Mouse (Mus musculus) embryonic facial prominence, embryonic 13.5 days (tissue): ENCODE measurements around the gene Ick. TPM values are rescaled to one million over a fixed set of nuclear protein-coding genes. Genes with fewer than 3 reads are reported as not detected.
"Not testable (repeated sequence)": the region's sequence is repeated elsewhere in the genome, so short reads cannot be mapped to it uniquely, and the experiment has no call there.

ENCODE experiments used
- ATAC-seq: fragments of 200-750 bp; cut with Nextera tagmentation; 2 replicates; pipeline ENCODE4 v1.8.0; 2017; ENCODE audit warnings: low read depth; ENCODE audit not compliant: insufficient number of reproducible peaks, insufficient read depth, low FRiP score, low TSS enrichment
- H3K27ac ChIP-seq: fragments of 300-500 bp; sonication (generic); 2 replicates; pipeline ENCODE4 v1.5.1; 2015; ENCODE audit warnings: moderate library complexity, mild to moderate bottlenecking, inconsistent platforms
- H3K27me3 ChIP-seq: fragments of 300-500 bp; sonication (generic); 2 replicates; pipeline ENCODE4 v1.6.1; 2015; ENCODE audit warnings: mild to moderate bottlenecking, inconsistent platforms
- H3K36me3 ChIP-seq: fragments of 300-500 bp; sonication (generic); 2 replicates; pipeline ENCODE4 v1.6.1; 2015; ENCODE audit warnings: mild to moderate bottlenecking, inconsistent platforms
- H3K4me1 ChIP-seq: fragments of 300-500 bp; sonication (generic); 2 replicates; pipeline ENCODE4 v1.6.1; 2015; ENCODE audit warnings: inconsistent platforms
- H3K4me2 ChIP-seq: fragments of 300-500 bp; sonication (generic); 2 replicates; pipeline ENCODE4 v1.6.1; 2015; ENCODE audit warnings: moderate library complexity, mild to moderate bottlenecking, inconsistent platforms
- H3K4me3 ChIP-seq: fragments of 300-500 bp; sonication (generic); 2 replicates; pipeline ENCODE4 v1.5.1; 2015; ENCODE audit warnings: mild to moderate bottlenecking, inconsistent platforms
- H3K9ac ChIP-seq: fragments of 300-500 bp; sonication (generic); 2 replicates; pipeline ENCODE4 v1.6.1; 2015; ENCODE audit warnings: mild to moderate bottlenecking, inconsistent platforms
- H3K9me3 ChIP-seq: fragments of 300-500 bp; sonication (generic); 2 replicates; pipeline ENCODE4 v1.6.1; 2016; ENCODE audit warnings: inconsistent platforms
- WGBS: fragments of 180-500 bp; shearing (Covaris S2); methylation state at CpG from one replicate; pipeline ENCODE4 v1.1.7; 2015; ENCODE audit warnings: mixed read lengths; 5-methylcytosine and 5-hydroxymethylcytosine counted together
- polyA plus RNA-seq: library from polyadenylated mRNA; unstranded; fragments of >200 nt; fragmentation: Nextera tagmentation; extraction: Ambion mirVana; gene quantifications from 2 replicates; pipeline ENCODE4 v1.2.1, GENCODE M21; 2015

Gene Ick
- polyA plus RNA-seq, 1 experiment from 2014 or later: 34.5 TPM

GRCm38 (mm10) chr9:78121985-78122384, 13.0 kb downstream of the Ick start:
- no peaks in the 10 kb centered on the region for H3K9me3 ChIP-seq
- WGBS: 89% methylated on average over 6 of the region's 6 CpGs
- no peaks in the 10 kb centered on the region for H3K27me3 ChIP-seq
- H3K4me2 ChIP-seq: no peak overlapping the region
- H3K9ac ChIP-seq: no peak overlapping the region
- H3K4me1 ChIP-seq: 0 out of 2 replicates have a peak, but pooled peaks cover 5% of the 10 kb centered on the region
- H3K36me3 ChIP-seq: peaks cover 29% of the 10 kb centered on the region
- ATAC-seq: no peak
- H3K4me3 ChIP-seq: no peak overlapping the region
- H3K27ac ChIP-seq: no peak overlapping the region

DNA sequence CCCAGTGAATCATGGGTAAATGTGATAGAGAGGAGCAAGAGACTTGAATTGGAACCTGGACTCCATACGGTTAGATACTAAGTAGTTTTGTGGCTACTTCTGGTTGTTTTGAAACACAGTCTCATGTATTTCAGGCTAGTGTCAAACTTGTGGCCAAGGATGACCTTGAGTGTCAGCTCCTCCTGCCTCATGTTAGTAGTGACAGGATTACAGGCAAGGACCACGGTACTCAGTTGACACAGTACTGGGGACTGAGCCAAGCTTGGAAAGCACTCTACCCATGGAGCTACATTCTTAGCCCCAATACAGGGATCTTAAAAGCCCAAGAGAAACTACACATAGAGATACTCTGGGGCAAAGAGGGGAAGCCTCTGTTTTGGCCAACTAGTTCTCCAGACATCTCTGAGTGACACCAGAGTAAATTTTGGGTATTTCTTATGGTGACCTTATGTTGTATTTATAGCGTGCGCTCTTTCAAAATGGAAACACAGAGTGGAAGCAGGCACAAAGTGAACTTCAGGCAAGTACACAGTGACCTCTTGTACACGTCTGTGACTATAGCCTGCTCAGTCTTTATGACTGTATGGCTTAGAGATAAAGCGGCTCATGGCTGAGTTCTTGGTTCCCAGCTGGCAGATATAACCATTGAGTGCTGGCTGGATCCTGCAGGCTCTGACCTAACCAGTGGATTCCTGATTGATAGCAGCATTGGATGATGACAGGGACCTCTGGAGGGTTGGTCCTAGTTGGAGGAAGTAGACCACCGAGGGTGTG, 14.1 kb downstream of the Ick start:
- Histone ChIP-seq H3K9me3 (no peaks in the 10 kb centered on the region), H3K27ac (no peak overlapping the region), H3K9ac (no peak overlapping the region), H3K27me3 (no peaks in the 10 kb centered on the region), H3K4me2 (no peak overlapping the region), H3K4me1 (0 out of 2 replicates have a peak, but pooled peaks cover 5% of the 10 kb centered on the region), H3K36me3 (peaks cover 23% of the 10 kb centered on the region), H3K4me3 (no peak overlapping the region)
- no peak for ATAC-seq
- 91% methylated on average over 7 of the region's 7 CpGs for WGBS

- H3K27ac ChIP-seq: no peak overlapping the region
- H3K4me2 ChIP-seq: no peak overlapping the region
- no peaks in the 10 kb centered on the region for H3K27me3 ChIP-seq
- peaks cover 15% of the 10 kb centered on the region for H3K36me3 ChIP-seq
- no peak overlapping the region for H3K4me3 ChIP-seq
- 84% methylated on average over 6 of the region's 6 CpGs for WGBS
- no peak overlapping the region for H3K9ac ChIP-seq
- H3K4me1 ChIP-seq: 0 out of 2 replicates have a peak, but pooled peaks cover 5% of the 10 kb centered on the region
- no peaks in the 10 kb centered on the region for H3K9me3 ChIP-seq
- no peak for ATAC-seq
Observed at GRCm38 (mm10) chr9:78124297-78124696, 15.3 kb downstream of the Ick start.

DNA sequence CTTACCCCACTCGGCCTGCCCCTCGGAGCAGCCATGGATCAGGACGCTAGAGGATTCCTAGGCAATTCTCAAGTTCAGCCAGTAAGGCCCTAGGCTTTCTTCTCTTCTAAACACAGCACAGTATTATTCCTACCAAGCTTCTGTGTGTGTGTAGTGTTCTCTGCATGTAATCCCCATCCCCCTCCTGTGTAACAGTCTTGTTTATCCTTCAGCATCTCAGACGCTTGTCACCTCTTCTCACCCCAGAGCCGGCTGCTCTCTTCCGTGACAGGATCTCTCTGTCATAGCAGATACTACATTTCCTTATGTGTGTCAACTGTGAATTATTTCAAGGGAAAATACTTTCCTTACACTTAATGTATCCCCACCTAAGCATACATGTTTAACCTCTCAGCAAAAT, 17.0 kb downstream of the Ick start:
- peak; percentile 20; the same call in 1 of the 2 replicates for ATAC-seq
- Histone ChIP-seq H3K36me3 (peaks cover 25% of the 10 kb centered on the region), H3K9ac (no peak overlapping the region), H3K4me3 (no peak overlapping the region), H3K27ac (no peak overlapping the region), H3K4me1 (0 out of 2 replicates have a peak, but pooled peaks cover 5% of the 10 kb centered on the region), H3K4me2 (no peak overlapping the region), H3K9me3 (no peaks in the 10 kb centered on the region), H3K27me3 (no peaks in the 10 kb centered on the region)
- 70% methylated on average over 6 of the region's 6 CpGs for WGBS

GRCm38 (mm10) chr9:78126643-78127042, 17.7 kb downstream of the Ick start:
- H3K9ac ChIP-seq: no peak overlapping the region
- H3K27me3 ChIP-seq: no peaks in the 10 kb centered on the region
- H3K27ac ChIP-seq: no peak overlapping the region
- peaks cover 32% of the 10 kb centered on the region for H3K36me3 ChIP-seq
- no peaks in the 10 kb centered on the region for H3K9me3 ChIP-seq
- H3K4me1 ChIP-seq: 0 out of 2 replicates have a peak, but pooled peaks cover 5% of the 10 kb centered on the region
- no peak for ATAC-seq
- no peak overlapping the region for H3K4me3 ChIP-seq
- H3K4me2 ChIP-seq: no peak overlapping the region
- WGBS: 73% methylated on average over 10 of the region's 10 CpGs

- Histone ChIP-seq H3K36me3 (peaks cover 81% of the 10 kb centered on the region), H3K4me3 (no peak overlapping the region), H3K27me3 (no peaks in the 10 kb centered on the region), H3K9me3 (no peaks in the 10 kb centered on the region), H3K4me1 (0 out of 2 replicates have a peak, but pooled peaks cover 3% of the 10 kb centered on the region), H3K9ac (no peak overlapping the region), H3K4me2 (no peak overlapping the region), H3K27ac (no peak overlapping the region)
- WGBS: 84% methylated on average over 7 of the region's 7 CpGs
- ATAC-seq: no peak
Observed at GRCm38 (mm10) chr9:78135658-78136057, 26.7 kb downstream of the Ick start.

GRCm38 (mm10) chr9:78138044-78138676, 29.2 kb downstream of the Ick start:
- Histone ChIP-seq H3K27ac (no peak overlapping the region), H3K4me3 (no peak overlapping the region), H3K36me3 (peaks cover 78% of the 10 kb centered on the region), H3K9me3 (peaks cover 10% of the 10 kb centered on the region), H3K4me1 (0 out of 2 replicates have a peak, but pooled peaks cover 3% of the 10 kb centered on the region), H3K27me3 (no peaks in the 10 kb centered on the region), H3K4me2 (no peak overlapping the region), H3K9ac (no peak overlapping the region)
- 80% methylated on average over 9 of the region's 9 CpGs for WGBS
- ATAC-seq: no peak

DNA sequence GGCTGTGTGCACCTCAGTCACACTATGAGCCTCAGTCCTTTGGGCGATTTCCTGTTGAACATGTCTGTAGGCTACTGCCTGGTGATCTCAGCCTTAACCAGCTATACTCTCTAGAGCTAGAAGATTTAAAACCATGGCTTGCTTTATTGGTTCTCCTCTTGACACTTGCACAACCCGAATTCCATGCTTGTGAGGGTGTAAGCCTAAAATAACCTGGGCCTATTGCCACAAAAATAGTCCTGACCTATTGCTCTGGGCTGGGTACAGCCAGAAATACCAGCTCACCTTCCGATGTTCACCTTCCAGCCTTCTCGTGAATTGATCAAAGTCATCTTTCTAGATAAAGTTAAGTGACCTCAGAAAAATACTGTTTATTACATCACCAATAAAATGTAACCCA, 30.5 kb downstream of the Ick start:
- Histone ChIP-seq H3K4me2 (no peak overlapping the region), H3K9ac (no peak overlapping the region), H3K36me3 (peaks cover 80% of the 10 kb centered on the region), H3K9me3 (peaks cover 10% of the 10 kb centered on the region), H3K27me3 (no peaks in the 10 kb centered on the region), H3K4me3 (no peak overlapping the region), H3K4me1 (0 out of 2 replicates have a peak, but pooled peaks cover 3% of the 10 kb centered on the region), H3K27ac (no peak overlapping the region)
- 87% methylated on average over 4 of the region's 4 CpGs for WGBS
- no peak for ATAC-seq

DNA sequence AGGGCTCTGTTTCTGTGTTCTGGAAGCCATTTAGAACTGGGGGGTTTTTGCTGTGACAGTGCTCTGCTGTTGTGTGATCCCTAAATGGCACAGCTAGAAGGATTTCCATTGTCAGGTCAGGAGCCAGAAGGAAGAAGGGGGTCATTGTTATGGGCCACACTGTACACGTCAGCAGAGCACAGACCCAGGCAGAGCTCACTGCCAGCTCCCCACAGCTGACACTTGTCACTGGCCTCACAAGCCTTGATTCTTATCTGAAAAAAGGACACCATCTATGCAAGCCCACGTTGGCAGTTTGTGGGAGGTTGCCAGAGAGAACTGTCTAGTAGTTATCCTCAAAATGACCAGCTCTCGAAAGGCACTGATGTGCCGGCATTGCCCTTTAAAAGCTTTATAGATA, 37.1 kb downstream of the Ick start:
- H3K36me3 ChIP-seq: peaks cover 69% of the 10 kb centered on the region

DNA sequence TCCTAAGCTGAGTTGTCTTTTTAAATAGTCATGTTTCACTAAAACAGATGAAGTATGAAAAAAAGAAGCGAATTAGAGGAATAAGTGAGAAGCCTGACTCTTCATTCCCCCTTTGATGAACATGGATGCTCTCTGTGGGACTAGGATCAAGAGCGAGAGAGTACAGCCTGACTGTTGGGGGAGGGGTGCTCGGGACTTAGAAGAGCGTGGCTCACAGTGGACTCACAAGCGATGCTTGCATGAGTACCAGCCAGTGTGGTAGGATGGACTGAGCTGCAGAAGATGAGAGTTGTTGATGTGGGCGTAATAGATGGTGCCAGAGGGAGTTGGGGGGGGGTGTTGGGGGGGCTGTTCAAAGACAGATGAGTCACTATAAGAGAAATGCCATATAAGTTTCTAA, 37.6 kb downstream of the Ick start:
- Histone ChIP-seq H3K4me2 (no peak overlapping the region), H3K27ac (no peak overlapping the region), H3K27me3 (no peaks in the 10 kb centered on the region), H3K4me3 (no peak overlapping the region), H3K36me3 (peaks cover 69% of the 10 kb centered on the region), H3K9ac (no peak overlapping the region), H3K9me3 (peaks cover 8% of the 10 kb centered on the region), H3K4me1 (no peaks in the 10 kb centered on the region)
- ATAC-seq: no peak
- WGBS: 64% methylated on average over 6 of the region's 6 CpGs

More for the DNA sequence above, 37.1 kb downstream of the Ick start:
- H3K27ac ChIP-seq: no peak overlapping the region
- no peaks in the 10 kb centered on the region for H3K4me1 ChIP-seq
- H3K9me3 ChIP-seq: peaks cover 10% of the 10 kb centered on the region
- 65% methylated on average over 4 of the region's 4 CpGs for WGBS
- H3K27me3 ChIP-seq: no peaks in the 10 kb centered on the region
- no peak overlapping the region for H3K9ac ChIP-seq
- no peak overlapping the region for H3K4me2 ChIP-seq
- ATAC-seq: no peak
- H3K4me3 ChIP-seq: no peak overlapping the region

DNA sequence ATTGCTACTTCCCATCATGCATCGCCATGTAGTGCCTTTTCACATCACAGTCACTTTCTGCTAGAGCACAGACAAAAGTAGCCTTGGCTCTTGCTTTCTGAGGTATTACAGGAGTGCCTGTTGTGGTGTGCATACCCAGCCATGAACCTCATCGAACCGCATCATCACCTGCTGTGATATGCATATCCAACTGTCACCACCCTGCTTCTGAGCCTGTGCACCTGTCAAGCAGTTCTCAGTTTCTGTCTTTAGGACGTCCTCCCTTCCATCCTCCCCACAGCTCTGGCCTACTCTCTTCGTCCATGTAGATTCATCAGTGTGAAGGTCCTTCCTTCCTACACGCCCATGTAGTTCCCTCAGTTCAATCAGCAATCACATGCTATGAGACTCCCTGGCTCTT, 39.2 kb downstream of the Ick start:
- Histone ChIP-seq H3K36me3 (peaks cover 66% of the 10 kb centered on the region), H3K4me1 (no peaks in the 10 kb centered on the region), H3K4me3 (no peak overlapping the region), H3K27ac (no peak overlapping the region), H3K9ac (no peak overlapping the region), H3K4me2 (no peak overlapping the region), H3K27me3 (no peaks in the 10 kb centered on the region), H3K9me3 (no peaks in the 10 kb centered on the region)
- WGBS: 93% methylated on average over 6 of the region's 6 CpGs
- ATAC-seq: no peak

GRCm38 (mm10) chr9:78149770-78150169, 40.8 kb downstream of the Ick start:
- 92% methylated on average over 2 of the region's 2 CpGs for WGBS
- not testable (repeated sequence) for H3K9ac ChIP-seq, H3K4me2 ChIP-seq, H3K4me1 ChIP-seq, H3K4me3 ChIP-seq, ATAC-seq, H3K27ac ChIP-seq, H3K27me3 ChIP-seq, H3K9me3 ChIP-seq
- H3K36me3 ChIP-seq: peaks cover 63% of the 10 kb centered on the region
